Mouse (Mus musculus) left cerebral cortex, postnatal 14 days (tissue): ENCODE measurements at regions not wholly inside any gene's neighbourhood (a gene's known extent, or its start where the extent isn't known, plus 50 kb on each side); places are given as distances from the start of the nearest gene placed in this dataset.

Experiments used
- DNase-seq, 2 experiments: peaks; one replicate each; pipeline ENCODE4 v3.0.0; 2021 to 2022; ENCODE audit warnings: low spot score in 2 of 2, mixed read lengths in 1 of 2
- intact Hi-C: fragments of 180-260 bp; cut with DNase I; formaldehyde crosslinking; loops from one replicate; pipeline ENCODE4 v1.15.1; 2025

DNA sequence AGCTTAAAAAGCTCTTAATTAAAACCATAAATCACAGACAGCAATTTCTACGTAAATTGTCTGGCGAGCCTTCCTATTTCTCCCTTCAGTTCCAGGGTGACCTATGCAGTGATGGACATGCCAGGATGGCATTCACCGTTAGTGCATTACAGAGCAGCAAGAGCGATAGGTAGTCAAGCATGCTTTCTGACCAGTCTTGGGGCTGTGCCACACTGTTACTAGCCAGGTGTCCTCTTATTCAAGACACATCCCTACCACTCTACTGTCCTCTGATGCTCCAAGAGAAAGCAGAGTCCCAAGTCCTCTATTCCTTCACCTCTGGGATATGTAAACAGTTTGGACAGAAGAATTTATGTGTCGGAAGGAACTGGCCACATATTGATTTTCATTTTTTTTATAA is 194.9 kb upstream of the Ppp2r2d start:
- intact Hi-C loops, result no loop called here
- no peak for DNase-seq

DNA sequence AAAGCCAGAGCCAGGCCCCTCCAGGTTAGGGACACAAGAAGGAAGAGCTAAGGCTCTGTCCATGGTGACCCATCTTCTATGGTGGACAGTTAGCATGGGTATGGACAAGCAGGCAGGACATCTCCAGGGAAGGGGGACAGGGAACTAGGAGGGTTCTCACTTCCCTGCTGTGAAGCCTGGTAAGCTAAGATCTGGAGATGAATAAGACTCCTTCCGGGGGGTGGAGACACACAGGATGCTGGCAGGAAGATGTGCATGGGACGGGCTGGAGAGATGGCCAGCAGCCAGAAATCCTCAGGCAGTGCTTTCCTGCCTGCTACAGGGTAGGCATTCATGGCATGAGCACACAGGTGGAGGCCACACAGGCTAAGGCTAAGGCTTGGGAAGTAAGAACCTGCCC is 198.2 kb upstream of the Ppp2r2d start:
- no peak for DNase-seq
- intact Hi-C loops, result no loop called here

DNA sequence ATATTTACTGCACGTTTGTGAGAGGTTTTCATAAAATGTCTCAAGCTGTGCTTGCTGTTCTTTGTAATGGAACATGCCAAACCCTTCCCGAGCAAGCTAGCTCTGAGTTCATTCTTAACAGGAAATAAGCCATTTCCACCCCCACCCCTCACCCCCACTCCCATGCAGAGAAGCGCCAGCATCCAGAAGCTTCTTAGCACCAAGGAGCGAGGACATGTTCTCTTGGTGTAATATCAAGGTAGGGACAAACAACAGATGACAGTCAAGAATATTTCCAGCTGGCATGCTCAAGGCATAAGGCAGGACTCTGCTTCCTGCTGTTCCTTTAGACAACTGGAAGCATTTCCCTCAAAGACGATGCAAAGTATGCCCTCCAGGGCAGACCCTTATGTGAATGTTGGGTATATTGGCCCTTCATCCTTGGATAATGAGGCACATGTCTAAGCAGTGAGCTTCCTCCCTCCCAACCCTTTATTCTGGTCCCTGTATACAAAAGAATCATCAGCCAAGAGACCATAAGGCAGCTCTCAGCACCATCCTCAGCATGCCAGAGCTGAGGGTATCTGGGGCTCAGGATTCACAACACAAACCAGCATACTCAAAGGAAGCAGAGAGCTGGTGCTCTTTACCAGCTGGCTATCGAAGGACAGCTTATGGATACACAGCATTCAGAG is 205.2 kb upstream of the Ppp2r2d start:
- intact Hi-C loops, result no loop called here
- DNase-seq, result no peak

DNA sequence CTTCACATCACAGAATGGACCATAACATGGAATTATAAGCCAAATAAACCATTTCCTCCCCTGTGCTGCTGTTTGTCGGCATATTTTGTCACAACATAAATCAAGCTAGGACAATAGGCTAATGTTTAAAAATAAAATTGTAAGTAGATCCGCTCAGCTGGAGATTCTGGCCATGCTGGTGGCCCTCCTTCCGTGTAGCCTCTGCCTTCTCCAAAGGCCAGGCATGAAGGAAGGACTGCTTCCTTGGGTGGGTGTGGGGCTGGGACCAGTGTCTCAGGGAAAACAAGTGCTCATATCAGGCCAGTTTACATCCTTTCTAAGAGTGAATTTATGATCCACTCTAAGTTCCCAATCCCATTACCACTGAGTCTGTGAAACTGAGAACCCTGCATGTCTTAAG is 206.3 kb upstream of the Ppp2r2d start:
- intact Hi-C loops, result no loop called here
- DNase-seq, result no peak

DNA sequence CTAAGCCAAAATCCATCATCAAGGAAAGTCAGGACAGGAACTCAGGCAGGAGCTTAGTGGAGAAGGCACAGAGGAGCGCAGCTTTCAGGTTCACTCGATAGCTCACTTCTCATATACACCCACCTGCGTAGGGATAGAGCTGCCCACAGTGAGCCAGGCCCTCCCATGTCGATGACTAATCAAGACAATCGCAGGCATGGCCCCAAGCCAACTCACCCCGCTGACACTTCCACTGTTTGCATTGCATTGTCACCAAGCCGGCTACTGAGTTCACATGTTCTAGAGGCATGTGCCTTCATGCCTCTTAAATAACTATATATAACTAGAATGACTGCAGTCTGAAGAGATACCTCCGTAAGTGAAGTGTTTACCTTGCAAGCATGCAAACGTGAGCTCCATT is 219.8 kb upstream of the Ppp2r2d start:
- DNase-seq, result no peak
- intact Hi-C loops, result no loop called here

DNA sequence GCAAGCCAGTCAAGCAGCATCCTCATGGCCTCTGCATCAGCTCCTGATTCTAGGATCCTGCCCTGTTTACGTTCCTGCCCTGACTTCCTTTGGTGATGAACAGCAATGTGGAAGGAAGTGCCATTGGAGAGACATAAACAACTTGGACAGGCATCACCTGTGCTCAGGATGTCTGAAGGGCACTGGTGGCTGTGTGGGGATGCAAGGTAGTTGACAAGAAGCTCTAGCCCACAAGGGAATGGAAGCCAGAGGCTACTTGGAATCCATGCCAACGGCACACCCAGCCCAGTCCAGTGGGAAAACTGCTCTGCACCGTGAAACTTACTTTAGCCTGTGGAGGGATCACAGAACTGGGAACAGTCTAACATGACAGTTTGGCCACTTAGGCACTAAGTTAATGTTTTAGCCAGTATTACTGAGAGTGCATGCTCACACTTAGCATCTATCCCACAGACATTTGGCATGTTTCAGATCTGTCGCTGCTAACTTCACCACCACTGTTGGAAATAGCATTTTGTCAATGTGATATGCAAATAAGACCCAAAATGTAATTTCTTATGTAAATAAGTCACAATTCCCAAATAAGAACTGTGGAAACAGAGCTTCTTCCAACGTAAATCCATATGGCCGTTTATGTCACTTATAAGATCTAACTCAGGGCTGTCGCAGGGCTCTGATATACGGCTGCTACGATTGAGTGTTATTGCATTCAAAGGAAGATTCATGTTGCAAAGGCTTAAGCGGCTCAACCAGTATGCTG is 223.5 kb upstream of the Tcerg1l start:
- peak; percentile 9 to 43 for DNase-seq
- intact Hi-C loops, result no loop called here

DNA sequence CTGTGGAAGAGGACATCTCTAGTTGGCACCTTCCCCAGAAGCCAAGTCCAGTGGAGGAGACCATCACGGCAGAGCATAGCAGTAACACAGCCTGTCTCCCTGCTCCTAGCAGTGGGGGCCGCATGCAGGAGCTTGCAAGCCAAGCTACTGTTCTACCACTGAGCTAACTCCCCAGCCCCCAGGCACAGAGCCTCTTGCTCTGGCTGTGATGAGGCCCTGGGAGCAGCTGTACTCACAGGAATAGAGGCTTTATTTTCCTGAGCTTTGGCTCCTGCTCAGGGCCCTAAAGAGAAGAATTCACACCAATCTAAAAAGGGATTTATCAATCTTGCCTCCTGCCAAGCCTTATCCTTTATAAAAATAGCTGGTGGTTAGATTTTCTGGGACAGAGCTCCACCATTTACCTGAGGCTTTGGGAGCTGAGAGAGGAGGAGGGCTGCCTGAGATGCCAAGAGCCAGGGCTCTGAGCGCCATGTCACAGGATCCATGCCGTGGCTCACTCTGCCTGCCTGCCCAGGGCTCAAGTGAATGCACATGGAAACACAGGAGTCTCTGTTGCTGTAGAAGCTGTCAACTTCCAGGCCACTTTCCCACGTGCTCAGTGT is 222.7 kb upstream of the Tcerg1l start:
- peak in 1 of 2 experiments; percentile 29 for DNase-seq
- intact Hi-C loops, result no loop called here

DNA sequence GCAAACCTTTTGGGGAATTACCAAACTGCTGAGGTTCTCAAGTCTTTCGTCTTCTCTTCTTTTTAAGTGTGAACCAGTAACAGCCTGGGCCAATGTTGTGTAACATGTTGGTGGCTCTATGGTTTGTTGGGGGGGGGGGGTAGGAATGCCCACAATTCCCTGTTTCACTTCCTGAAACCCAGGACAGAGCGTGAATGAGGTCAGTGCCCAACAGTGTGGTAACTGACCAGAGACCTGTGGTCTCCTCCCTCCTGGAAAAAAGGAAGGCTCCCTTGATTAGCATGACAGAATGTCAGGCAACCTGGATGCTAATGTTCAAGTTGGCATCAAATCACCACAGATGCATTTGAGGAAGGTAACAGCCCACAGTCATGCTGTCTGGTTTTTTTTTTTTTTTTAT is 218.9 kb upstream of the Tcerg1l start:
- no peak for DNase-seq
- intact Hi-C loops, result no loop called here

DNA sequence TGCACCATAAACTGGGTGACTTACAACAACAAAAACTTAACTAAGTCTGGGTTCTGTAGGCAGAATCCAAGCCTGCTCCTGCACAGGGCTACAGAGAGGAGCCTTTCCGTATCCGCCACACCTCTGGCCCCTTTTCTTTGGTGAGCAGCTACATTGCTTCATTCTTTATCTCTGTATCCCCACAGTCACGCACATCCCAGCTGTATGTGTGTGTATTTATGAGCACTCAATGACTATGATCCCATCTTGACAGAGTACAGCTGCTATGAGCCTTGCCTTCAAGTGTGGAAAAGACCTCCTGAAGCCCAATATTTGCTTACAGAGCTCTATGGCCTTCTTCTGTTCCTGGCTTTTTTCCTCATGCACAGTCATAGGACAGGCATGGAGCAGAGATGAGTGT is 212.1 kb upstream of the Tcerg1l start:
- DNase-seq, result no peak
- intact Hi-C loops, result no loop called here

DNA sequence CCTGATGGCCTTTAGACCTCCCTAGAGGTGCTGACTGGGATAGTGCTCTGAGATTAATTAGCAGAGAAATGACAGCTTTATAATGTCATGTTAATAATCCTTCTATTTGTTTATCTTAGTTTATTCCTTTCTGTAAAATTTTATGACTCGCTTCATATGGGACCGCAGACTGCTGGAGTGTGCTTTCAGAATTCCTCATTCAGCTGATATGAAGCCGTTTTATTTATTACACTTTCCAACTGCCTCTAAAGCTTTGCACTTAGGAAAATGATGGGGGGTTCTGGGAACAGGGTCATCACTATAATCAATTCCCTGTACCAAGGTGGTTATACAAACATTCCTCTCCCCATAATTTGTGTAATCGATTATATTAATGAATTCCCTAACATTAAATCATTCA is 211.6 kb upstream of the Tcerg1l start:
- DNase-seq, result no peak
- intact Hi-C loops, result no loop called here

DNA sequence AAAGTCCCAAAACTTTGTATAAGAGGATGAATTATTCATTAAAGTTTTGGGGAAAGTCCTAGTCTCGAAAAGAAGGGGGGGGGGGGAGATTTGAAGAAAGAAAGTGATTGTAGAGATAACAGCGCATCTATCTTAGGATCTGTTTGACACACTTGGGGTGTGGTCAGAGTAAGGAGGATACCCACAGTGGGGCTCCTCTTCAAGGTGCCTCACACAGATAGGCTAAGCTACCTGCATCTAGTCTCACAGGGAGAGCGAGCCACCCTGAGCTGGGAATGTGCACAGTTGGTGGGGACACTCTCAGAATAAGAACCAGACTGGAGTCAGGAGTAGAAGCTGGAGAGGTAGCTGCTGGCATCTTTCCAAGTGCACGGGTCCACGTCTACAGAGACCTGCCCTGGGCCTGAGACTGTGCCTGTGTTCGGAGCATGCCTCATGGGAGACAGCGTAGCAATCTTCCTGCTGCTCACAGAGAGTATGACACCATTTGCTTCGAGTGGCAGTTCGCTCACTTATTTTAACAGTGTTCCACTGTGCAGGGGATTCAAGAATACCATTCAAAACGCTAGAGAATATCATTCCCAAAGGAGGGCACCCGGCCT is 208.9 kb upstream of the Tcerg1l start:
- intact Hi-C loops, result no loop called here
- no peak for DNase-seq

DNA sequence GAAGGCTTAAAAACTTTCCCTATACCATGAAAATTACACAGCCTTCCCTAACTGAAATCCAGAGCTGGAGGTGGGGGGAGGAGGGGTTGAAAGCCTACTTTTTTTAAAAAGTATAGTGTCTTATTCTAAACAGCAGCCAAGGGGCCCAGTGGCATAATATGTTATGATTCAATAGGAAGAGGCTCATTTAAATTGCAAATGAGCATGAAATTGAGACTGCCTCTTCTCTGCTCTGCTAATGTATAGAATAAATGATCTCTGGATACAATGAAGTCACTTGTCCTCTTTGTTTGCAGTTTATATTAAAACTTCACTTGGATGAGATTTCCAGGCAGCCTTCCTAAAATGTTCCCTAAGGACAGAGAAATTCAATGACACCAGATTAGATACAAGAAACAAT is 208.4 kb upstream of the Tcerg1l start:
- intact Hi-C loops, result no loop called here
- DNase-seq, result no peak

DNA sequence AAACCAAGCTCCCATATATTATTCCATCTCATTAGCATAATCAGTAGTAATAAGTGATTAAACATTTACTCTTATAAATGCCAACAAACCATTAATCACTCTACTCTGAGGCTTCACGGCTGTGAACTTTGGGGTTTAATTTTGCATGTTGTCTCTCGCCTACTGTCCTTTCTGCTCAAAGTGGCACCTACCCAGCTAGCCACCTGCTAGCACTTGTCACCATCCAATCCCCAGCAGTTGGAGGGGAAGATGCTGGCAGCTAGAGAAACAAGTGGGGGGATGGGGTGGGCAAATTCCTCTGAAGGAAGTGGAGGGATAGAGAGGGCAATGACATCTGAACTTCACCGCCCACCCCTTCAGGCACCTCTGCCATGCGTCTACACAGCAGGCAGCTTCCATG is 204.2 kb upstream of the Tcerg1l start:
- intact Hi-C loops, result no loop called here
- no peak for DNase-seq

DNA sequence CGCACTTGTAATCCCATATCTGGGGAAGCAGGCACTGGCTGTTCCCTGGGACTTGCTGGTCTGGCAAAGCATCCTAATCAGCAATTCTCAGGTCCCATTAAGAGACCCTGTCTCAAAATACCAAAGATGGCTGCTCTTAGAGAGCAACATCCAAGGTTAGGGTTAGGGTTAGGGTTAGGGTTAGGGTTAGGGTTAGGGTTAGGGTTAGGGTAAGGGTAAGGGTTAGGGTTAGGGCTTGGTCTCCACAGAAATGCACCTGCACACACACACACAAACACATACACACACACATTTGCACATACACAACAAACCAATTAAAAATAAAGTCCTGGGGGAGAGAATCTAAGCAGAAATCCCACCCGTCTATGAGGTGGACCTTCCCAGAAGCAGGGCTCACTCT is 195.8 kb upstream of the Tcerg1l start:
- no peak for DNase-seq
- intact Hi-C loops, result no loop called here

DNA sequence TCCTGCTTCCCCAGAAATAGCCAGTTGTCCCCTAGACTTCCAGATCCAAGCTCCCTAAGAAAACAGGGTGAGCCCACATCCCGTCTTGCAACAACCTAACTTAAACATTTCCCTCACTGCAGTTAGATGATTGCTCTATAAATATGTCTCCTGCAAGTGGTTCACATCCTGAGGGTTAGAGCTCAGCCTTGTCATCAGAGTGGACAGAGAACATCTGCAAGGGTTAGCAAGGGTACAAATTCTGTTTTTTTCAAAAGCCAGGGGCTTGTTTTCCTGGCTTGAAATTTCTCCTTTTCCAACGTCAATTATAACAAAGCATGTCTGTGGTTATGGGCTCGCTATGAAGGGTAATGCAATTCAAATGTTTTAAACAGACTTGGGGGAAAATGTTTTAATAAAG is 169.8 kb upstream of the Tcerg1l start:
- DNase-seq, result no peak
- intact Hi-C loops, result no loop called here

DNA sequence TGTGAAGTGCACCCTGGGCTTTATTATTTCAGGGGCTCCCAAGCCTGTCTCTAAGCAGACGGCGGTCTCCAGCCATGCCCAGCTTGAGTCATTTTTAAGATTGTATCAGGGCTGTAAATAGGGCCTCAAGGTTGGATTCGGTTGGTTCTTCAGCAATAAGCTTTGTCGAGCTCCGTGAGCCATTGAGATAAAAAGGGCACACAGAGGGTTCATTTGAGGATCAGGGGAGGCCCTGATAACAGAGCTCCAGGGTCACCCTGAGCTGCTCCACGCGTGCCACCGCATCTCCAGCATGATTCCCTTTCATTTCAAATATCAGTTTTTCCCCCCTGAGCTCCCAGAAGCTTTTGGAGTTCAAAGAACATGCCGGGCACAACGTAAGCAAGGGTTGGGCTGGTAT is 154.1 kb upstream of the Tcerg1l start:
- intact Hi-C loops, result no loop called here
- DNase-seq, result no peak

DNA sequence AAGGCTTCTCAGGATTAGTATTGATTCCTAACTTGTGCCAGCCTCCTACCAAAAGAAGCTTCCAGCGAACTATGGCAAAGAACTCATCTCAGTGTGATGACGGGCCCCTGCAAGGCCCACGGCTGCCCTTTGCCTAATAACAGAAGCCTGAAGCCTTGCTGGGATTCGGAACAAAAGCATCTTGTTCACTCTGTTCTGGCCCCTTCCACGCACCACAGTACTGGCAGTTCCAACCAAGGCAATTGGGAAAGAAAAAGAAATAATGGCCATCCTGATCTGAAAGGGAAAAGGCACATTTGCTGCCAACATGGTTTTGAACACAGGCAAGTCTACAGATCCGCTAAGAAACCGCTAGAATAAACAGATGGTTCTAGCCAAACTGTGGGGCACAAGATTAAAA is 150.4 kb upstream of the Tcerg1l start:
- intact Hi-C loops, result no loop called here
- peak; percentile 24 to 28 for DNase-seq

DNA sequence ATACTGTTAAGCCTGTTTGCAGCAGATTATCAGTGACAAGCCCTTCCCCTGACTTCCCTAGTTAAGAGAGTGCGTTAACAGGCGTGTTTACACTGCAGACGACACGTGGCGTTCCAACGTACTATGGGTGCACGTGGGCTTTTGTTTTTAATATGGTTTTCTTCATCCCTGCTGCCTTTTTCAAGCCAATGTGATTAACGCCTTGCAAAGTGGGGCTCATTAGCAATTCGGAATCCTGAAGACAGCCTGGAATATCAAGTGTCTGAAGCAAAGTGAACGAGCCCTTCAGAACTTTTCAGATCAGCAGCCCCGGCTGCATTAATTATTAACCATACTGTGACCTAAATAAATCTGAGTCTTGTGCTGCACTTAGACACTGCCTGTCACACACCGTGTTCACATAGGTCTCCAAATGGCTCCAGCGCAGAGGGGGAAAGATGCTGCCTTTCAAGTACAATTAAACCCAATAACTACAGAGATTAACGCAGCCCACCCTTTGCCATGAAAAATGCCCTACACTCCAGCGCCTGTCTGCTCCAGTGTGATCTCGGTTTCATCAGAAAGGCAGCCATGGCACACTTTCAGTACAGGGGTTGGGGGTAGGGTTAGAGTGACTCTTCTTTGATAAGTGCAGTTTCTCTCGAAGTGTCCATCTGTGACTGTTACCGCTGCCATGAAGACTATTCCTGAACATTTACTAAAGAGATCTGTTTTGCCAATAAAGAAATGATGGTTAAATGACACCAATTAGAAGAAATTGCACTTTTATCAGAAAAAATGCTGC is 140.7 kb upstream of the Tcerg1l start:
- DNase-seq, result no peak

DNA sequence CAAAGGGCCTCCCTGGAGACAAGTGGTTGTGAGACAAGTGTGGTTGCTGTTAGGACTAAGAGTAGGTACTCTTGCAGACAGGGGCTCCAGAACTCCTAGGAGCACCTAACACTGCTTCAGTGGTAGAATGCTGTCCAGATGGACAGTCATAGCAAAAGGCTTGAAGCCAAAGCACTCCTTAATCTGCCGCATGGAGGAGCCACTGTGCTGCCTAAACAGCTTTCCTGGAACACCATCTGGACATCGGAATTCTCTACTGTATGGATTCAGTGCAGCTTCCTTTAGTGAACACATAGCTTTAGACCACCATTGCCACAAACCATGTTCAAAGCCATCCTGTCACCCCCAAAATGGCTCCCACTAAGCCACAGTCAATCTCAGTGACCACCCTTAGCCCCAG is 128.6 kb upstream of the Tcerg1l start:
- DNase-seq, result no peak

More for the DNA sequence above, 140.7 kb upstream of the Tcerg1l start:
- intact Hi-C loops, result no loop called here

DNA sequence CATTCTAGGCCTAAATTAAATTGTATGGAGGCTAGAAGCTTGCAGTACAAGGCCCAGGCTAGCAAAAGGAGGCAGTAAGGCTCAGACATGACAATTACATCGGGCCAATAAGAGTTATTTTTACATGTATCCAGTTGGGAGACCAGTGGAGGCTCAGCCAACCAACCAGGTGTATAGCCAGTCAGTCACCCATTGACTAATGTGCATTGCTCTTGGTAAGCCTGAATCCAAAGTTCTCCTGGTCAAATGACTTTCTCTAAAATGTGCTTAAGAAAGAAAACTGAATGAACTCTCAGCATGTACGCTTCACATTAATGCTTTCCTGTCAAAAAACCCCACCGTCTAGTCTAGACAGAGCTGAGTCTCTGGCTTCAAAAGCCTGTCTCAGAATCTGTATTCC is 127.4 kb upstream of the Tcerg1l start:
- DNase-seq, result no peak
- intact Hi-C loops, result no loop called here

More for the DNA sequence above, 128.6 kb upstream of the Tcerg1l start:
- intact Hi-C loops, result no loop called here
